Mouse (Mus musculus): ENCODE results near the gene Trpc5. TPM values are rescaled to one million over a fixed set of nuclear protein-coding genes. Genes with fewer than 3 reads are reported as not detected.

The Trpc5 gene
- total RNA-seq, 2 experiments from 2014 or later, result not detected

- DNase-seq, result no peak
Observed at GRCm38 (mm10) chrX:144335332-144336015, 352.5 kb downstream of the Trpc5 start.

Other genes starting within 250 kb of the Trpc5 start
- gene Trpc5os, start 231.6 kb downstream of the Trpc5 start, total RNA-seq (2021), result under 1 TPM in 1 of 2 experiments, not detected in 1; 0.10 TPM
- under 1 TPM in 1 of 2 experiments, not detected in 1; 0.07 TPM for gene Rtl4, start 727 bp upstream of the Trpc5 start, total RNA-seq (2021)

Data from heart, postnatal 4 days (tissue).